Mouse (Mus musculus): ENCODE data around the gene Spaca3. TPM values are rescaled to one million over a fixed set of nuclear protein-coding genes. Genes with fewer than 3 reads are reported as not detected.

Spaca3 gene
- total RNA-seq, 2 experiments from 2014 or later: not detected

DNA sequence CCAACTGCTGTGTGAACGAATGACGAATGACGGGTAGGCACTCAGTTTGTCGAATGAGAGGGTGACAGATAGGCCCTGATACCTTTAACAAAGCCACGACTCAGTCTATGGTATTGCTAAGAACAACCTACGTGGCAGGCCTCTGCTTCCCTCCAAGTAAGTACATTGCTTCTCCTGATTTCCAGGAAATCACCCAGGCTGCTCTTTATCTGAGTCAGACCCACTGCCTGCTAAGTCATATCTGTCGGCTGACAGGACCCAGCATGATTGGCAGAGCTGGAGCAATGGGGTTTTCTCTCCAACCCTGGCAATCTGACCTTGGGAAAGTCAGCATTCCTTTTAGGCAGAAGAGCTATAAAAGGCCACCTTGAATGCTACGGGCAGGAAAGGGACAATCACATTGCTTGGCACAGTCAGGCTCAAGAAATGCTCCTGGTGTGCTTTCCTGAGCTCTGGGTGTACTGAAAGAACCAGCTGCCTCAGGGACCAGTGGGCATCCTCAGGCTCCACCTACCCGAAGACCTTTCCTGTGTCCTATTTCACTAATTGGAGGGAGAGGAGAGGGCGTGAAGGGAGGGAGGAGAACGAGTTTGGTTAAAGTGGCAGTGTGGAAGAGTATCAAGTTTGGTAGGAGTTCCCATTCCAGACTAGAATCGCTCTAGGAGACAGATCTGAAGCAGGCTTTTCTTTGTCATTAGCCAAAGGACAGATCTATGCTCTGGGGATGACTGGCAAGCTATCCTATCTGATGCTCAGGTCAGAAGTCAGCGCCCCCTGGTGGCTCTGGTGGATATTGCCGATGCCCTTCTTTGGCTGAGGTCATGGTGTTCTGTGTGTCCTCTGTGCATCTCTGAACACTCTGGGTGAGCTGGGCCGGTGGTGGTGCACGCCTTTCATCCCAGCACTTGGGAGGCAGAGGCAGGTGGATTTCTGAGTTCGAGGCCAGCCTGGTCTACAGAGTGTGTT is 14.6 kb downstream of the Spaca3 start:
- peak; percentile 37 to 77 for DNase-seq

DNA sequence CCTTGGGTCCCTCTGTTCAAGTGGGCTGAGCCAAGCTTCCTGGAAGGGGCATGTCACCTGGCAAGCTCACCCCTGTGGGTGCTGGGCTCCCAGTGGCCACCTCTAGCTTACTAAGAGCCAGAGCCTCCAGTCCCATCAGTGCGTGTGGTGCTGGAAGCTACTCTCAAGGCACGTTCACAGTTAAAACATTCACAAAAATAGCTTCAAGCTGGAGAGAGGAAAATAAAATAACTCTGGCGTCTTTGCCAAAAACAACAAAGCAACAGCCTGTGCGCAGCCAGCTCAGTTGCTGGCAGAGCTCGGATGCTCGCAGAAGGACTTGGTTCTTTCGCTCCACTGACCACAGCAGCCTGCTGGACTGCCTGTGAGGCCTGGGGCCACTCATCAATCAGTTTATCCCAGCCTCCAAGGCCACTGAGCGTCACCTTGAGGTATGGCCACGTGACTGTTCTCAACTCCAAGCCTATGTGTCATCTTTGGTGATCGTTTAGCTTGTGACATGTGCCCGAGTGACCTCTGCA is 19.0 kb downstream of the Spaca3 start:
- DNase-seq: peak; percentile 70 to 80

- DNase-seq: peak; percentile 13 to 15
Observed at GRCm38 (mm10) chr11:80878026-80878425, 19.9 kb downstream of the Spaca3 start.

GRCm38 (mm10) chr11:80882229-80882810 is 24.2 kb downstream of the Spaca3 start:
- no peak for DNase-seq

- DNase-seq: no peak
Observed at GRCm38 (mm10) chr11:80884521-80885231, 26.5 kb downstream of the Spaca3 start.

- no peak for DNase-seq
Observed at GRCm38 (mm10) chr11:80886365-80886764, 28.2 kb downstream of the Spaca3 start.

- DNase-seq: no peak
Observed at GRCm38 (mm10) chr11:80887021-80887420, 28.9 kb downstream of the Spaca3 start.

GRCm38 (mm10) chr11:80889336-80890063 is 31.3 kb downstream of the Spaca3 start:
- DNase-seq: no peak

- no peak for DNase-seq
Observed at GRCm38 (mm10) chr11:80895853-80896252, 37.7 kb downstream of the Spaca3 start.

- no peak for DNase-seq
Observed at GRCm38 (mm10) chr11:80900555-80900954, 42.4 kb downstream of the Spaca3 start.

- DNase-seq: no peak
Observed at GRCm38 (mm10) chr11:80902664-80903063, 44.5 kb downstream of the Spaca3 start.

- DNase-seq: no peak
Observed at GRCm38 (mm10) chr11:80903426-80903825, 45.3 kb downstream of the Spaca3 start.

GRCm38 (mm10) chr11:80904559-80904958 is 46.4 kb downstream of the Spaca3 start:
- no peak for DNase-seq

DNA sequence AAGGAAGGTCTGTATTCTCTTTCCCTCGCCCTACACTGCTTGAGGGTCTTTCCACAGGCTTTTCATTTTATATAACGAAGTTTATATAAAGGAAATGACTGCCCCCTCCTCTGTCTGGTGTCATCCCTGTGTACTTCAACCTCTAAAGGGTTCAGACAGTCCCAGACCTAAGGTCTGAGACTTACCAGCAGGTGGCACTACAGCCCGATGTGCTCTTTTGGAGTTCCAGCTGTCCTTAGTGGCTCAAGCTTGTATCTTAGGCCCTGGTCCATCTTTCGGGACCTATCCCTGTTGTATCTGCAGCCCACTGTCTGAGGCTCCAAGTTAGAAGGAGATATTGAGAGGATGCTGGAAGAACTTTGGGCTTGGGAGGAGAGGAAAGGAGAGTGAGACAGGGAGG is 48.3 kb downstream of the Spaca3 start:
- DNase-seq: peak; percentile 34 to 75

DNA sequence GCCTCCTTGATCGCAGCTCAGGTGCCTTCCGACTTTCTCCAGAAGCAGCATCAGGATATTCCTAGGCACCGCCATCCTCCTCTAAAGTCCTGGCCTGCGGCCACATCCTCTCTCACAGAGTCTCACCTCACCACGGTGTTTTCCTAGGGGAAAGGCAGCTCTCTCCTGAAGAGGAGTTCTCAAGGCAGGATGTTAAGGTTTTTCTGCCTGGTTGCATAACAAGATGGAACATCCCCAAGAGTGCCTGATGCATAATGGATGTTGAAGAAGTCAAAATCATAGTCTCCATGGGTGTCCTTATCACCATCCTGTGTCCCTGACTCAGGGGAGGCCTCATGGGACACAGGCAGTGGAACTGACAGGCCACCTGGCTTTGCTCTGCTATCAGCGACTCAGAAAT is 49.7 kb downstream of the Spaca3 start:
- no peak for DNase-seq

- DNase-seq: no peak
Observed at GRCm38 (mm10) chr11:80912721-80913120, 54.6 kb downstream of the Spaca3 start.

GRCm38 (mm10) chr11:80913408-80914024 is 55.4 kb downstream of the Spaca3 start:
- no peak for DNase-seq

Data from heart, adult 18-20 months (tissue).